Mouse (Mus musculus): ENCODE measurements around the gene Rnf130.
A peak's percentile ranks its signal among the peaks of the same experiment; 100 is the strongest.
"Not testable (repeated sequence)": the region's sequence is repeated elsewhere in the genome, so short reads cannot be mapped to it uniquely, and the experiment has no call there.

The Rnf130 gene

DNA sequence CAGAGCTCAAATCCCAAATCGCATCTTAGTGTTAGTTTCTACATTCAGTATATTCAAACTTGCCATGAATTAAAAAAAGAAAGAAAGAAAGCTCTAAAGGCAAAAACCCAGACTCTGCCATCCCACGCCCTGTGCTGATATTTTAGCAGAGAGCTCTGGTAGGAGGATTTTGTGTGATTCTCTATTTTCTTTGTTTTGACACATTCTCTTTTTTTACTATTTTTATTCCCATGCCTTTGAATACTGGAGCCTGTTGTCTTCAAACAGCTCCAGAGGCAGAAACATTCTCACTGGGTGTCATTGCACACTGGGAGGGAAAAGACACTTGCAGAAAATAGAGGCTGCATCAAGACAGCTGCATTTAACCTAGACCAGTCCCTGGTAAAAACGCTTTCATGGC, 61.1 kb downstream of the Rnf130 start:
- no peak for DNase-seq (ENCODE audit: low spot score in 2 of 2)

DNA sequence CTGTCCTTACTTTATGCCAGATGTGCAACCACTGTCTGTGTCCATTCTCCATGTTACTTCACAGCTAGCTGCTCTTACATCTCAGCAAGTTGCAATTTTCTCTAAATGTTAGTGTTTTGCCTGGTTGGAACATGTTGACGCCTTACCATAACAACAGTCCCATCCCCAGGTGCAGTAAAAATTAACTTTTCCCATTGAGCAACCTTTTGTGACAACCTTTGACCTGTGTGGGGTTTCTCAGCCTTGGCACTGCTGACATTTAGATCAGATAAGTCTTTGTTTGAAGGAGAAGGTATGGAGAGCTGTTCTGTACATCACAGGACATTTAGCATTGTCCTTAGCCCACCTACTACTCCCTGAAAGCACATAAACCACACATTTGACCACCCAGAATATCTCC, 64.7 kb downstream of the Rnf130 start:
- no peak for DNase-seq (ENCODE audit: low spot score in 2 of 2)

DNA sequence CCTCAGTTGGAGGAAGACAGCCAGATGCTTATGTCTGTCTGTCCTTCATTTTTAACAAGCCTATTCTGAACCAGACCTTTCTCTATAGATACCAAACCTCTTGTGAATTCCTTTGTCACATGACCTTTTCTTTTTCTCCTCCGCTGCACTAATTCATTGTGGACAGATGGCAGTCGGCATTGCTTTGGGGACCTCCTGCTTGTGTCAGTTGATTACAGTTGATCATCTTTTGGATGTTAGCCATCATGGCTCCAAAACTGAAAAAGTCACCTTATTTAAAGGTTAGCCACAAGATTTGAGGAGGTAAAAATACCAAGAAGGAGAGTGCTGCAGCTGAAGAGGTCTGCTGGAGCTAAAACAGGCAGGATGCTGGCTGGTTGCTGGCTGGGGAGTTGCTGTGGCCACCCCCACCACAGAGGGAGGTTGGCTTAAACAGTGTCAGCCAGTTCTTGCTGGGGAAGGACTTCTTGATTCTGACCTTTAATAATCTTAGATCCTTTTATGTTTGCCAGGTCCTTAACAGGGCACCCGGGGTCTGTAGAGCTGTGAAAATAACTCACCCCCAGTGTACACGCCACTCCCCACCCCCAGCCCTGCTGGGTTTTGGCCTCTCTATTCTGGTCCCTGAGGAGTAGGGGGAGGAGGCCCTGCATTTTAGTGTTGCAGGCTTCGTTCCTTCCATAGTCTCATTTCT, 66.0 kb downstream of the Rnf130 start:
- DNase-seq (ENCODE audit: low spot score in 2 of 2): no peak

DNA sequence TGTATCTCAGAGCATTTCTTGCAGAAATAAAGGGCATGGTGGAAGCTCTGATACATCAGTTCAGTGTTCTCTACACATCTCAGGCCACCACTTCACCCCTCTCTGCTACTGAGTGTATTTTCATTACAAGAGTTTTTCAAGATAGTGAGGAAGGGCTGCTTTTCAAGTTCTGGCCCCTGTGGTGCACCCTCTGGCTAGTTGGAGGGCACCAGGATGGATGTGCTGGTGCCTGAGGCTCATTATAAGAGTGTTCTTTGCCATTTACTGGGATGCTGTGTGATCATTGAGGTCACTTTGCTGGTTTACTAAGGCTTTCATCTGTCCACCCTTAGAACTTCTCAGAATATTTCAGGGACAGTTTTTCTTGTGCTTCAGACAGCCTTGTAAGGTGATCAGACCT, 66.5 kb downstream of the Rnf130 start:
- DNase-seq (ENCODE audit: low spot score in 2 of 2): no peak

DNA sequence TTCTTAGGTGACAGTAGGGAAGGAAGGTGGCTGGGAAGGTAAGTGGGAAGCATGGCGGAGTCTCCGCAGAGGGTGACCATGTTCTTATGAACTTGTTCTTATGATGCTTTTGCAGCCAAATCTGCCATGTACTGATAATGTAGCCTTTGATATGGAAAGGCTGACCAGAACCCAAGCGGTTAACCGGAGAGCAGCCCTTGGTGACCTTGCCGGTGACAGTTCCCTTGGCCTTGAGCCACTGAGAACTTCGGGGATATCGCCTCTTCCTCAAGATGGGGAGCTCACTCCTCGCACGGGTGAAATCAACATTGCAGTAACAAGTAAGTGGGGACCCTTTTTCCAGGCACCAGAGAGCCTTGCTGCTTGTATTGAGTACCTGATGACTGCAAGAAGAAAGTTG, 70.5 kb downstream of the Rnf130 start:
- no peak for DNase-seq (ENCODE audit: low spot score in 2 of 2)

DNA sequence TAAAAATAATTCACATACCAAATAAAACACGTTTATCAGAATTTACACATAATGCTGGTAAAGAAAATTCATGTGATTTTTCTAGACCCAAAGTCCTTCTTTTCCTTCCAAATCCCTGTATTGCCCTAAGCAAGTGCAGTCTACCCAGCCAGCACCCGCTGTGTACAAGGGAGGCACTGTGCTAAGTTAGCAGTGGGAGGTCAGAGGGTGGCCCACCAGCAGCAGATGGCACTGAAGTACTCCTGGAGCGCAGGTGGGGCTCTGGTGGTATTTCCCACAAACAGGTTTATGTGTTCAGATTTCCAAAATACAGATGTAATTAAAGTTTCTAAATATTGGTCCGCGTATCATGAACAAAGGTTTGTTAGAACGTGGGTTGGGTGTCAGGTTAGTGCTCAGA, 71.9 kb downstream of the Rnf130 start:
- no peak for DNase-seq (ENCODE audit: low spot score in 2 of 2)

DNA sequence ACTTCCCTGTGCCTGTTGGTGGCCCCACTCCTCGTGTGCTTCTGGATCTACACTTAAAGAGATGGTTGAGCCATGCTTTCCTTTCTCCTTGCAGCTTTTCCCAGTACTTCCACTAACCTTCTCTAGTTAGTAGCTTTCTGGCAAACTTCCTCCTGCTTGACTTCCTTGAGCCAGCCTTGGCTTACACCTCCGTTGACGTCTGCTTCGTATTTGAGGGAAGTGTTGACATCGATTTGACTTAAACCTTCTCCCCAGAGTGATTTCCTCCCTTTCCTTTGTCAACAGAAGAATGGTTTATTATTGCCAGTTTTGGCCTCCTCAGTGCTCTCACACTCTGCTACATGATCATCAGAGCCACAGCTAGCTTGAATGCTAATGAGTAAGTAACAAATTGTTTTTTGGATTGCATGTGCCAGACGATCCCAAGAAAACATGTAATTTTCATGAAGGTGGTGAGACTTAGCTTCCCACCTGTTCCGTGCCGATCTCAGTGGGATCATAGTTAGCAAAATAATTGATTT, 73.9 kb downstream of the Rnf130 start:
- DNase-seq (ENCODE audit: low spot score in 2 of 2): no peak

DNA sequence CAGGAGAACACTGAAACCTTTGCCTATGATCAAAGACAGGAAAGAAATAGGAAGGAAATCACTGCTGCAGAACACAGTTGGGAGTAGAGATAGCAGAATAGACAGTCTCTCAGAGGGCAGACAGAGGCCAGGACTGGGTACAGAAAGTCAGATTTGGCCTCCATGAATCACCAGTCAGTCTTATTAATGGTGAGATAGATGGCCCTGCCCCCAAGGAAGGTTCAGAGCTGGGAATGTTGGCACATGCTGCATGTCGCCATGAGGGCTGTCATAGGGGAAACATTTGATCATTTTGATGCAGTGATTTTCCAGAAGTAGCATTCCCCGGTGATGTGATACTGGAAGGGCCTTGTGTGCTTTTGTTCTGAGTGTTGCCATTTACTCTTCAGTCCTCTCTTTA, 74.5 kb downstream of the Rnf130 start:
- DNase-seq (ENCODE audit: low spot score in 2 of 2): no peak

DNA sequence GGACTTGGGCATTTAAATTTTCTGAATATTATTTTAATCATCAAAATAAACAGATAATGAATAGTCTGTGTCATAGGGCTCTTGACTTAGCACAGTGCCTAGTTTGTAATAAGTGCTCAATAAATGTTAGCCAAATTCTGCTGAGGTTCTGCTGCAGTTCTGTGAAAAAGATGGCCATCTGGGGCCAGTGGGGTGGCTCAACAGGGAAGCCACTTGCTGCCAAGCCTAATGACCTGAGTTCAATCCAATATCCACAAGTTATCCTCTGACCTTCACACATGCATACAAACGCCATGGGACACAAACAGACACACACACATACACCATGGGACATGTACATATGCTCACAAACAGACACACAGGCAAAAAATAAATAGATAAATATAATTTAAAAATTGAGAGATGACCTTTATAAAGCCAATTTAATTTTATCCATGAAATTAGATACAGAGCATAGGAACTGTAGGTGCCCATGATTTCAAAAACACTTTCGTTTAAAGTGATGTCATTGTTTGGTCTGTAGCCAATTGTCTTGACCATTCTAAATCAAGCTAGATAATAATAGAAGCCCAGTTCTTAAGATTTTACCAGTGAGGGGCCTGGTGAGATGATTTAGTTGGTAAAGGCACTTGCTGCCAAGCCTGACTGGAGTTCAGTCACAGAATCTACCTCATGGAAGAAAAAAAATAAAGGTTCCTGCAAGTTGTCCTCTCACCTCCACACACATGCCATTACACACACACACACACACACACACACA, 75.6 kb downstream of the Rnf130 start:
- DNase-seq (ENCODE audit: low spot score in 2 of 2): no peak

DNA sequence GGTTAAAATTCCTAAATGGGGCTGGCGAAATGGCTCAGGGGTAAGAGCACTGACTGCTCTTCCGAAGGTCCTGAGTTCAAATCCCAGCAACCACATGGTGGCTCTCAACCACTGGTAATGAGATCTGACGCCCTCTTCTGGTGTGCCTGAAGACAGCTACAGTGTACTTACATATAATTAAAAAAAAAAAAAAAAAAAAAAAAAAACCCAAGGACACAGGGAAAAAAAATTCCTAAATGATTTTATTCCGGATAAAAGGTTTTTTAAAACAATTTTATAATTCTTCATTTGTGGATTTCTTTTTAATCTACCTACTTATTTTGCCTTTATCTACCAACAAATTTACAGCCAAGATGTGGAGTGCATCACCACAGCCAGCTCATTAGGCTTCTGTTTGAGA, 76.8 kb downstream of the Rnf130 start:
- DNase-seq (ENCODE audit: low spot score in 2 of 2): not testable (repeated sequence)

DNA sequence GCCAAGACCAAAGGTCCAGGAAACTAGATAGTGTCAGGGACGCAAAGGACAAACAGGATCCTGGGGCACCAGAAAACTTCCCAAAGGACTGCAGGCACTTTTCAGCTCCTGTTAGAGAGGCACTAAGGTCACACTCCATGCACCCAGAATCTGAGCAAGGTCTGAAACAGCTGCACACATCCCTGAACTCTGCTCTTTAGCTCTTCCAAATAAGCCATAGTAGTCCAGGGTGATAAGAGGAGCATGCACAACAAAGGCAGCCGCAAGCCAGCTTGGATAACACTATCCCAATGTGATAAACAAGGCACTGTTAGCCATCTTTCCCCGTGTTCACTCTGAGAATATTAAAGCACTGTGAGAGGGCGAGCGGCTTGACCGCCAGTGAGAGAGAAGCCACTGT, 78.9 kb downstream of the Rnf130 start:
- no peak for DNase-seq (ENCODE audit: low spot score in 2 of 2)

DNA sequence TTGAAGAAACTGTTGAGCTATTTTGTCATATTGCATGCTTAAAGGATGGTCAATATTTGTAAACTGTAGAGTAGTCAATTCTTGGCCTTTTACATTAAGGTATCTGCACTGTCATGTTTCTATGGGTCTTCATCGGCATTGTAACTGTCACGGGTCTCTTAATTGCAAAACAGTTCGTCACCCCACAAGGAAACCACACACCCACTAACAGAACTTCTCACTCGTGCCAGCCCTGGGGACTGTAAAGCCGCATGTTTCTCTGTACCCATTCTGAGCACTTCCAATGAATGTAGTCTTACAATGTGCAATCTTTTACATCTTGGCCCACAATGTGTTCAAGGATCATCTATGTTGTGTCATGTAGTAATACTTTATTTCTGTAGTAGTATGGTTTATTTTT, 80.1 kb downstream of the Rnf130 start:
- no peak for DNase-seq (ENCODE audit: low spot score in 2 of 2)

DNA sequence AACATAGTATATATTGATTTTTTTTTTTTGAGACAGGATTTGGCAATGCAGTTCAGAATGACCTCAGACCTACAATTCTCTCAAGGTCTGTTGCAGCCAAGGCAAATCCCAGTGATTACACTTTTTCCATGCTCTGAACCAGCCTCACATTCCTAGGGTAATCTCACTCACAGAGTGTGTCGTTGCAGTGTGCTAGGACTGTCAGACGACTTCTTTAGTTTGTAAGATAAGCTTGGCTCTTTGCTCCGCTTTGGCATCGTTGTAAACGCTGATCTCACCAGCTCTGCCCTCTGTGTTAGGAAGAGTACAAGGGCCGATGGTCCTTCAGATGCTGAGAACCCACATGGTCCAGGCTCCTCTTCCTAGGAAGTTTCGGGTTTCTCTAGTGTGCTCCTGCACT, 80.9 kb downstream of the Rnf130 start:
- DNase-seq (ENCODE audit: low spot score in 2 of 2): no peak

DNA sequence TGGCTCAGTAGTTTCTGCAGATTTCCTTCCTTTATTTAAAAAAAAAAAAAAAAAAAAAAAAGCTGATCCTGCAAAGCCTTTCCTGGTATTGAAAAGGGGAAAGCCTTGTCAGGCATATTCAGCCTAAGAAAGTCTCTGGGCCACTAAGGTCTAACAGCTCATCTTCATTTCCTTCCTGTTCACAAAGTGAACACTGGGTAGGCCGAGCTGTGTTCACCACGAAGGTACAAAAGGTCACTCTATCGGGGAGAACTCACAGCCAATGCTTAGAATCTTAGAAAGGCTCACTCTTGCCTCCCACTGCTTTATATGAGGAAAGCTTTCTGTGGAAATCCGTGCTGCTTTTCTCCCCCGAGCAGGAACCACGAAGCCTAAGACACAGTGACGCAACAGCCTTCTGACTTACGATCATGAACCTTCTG, 83.7 kb downstream of the Rnf130 start:
- DNase-seq (ENCODE audit: low spot score in 2 of 2): no peak

DNA sequence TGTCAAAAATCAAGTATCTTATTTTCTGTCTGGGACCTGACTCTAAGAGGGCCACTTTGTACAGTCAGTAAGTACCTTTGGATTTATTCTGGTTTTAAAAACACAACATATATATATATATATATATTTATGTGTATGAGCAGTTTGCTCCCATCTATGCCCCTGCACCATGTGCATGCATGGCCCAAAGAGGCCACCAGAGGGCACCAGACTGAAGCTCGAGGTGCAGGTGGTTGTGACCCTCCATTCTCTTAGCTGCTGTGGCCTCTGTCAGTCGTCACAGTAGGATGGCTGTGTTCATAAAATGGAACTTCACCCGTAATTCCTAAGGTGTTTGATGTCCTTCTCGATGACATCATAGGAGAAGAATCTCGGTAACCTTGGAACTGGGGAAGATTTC, 89.2 kb downstream of the Rnf130 start:
- DNase-seq (ENCODE audit: low spot score in 2 of 2): peak; percentile 47 to 52

DNA sequence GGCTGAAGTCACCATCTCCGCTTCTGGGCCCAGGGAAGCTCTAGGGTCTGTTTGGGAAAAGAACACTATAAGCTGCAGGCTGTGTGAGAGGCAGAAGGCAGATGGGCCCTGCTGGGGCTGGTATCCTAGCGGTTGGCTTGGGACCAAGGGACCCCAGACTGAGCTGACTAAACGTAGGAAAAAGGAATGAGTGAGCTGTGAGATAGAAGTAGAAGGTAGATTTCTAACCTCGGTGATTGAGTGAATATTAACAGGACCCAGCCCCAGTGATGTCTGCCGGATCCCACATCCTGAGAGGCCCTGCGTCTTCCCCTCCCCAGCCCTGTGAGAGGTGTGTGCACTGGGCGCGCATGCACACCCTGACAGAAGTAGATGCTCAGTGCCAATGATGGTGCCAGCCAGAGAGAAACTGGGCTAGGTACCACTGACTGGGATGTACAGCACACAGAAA, 97.5 kb downstream of the Rnf130 start:
- DNase-seq (ENCODE audit: low spot score in 2 of 2): no peak

DNA sequence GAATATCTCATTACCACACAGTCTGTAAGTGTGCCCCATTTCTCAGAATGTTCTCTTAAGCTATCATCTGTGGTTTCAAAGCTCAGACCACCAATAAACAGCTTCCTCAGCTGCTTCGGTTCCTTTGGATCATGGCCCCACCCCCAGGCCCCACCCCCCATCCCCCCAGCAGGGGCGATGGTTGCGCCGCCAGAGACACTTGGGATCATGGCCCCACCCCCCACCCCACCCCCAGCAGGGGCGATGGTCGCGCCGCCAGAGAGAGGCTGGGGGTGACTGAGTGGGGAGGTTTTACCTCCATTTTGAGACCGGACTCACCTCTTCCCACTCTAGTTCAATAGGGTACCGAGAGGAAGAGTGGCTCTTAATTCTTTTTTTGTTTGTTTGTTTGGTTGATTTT, 102.6 kb downstream of the Rnf130 start:
- DNase-seq (ENCODE audit: low spot score in 2 of 2): no peak

DNA sequence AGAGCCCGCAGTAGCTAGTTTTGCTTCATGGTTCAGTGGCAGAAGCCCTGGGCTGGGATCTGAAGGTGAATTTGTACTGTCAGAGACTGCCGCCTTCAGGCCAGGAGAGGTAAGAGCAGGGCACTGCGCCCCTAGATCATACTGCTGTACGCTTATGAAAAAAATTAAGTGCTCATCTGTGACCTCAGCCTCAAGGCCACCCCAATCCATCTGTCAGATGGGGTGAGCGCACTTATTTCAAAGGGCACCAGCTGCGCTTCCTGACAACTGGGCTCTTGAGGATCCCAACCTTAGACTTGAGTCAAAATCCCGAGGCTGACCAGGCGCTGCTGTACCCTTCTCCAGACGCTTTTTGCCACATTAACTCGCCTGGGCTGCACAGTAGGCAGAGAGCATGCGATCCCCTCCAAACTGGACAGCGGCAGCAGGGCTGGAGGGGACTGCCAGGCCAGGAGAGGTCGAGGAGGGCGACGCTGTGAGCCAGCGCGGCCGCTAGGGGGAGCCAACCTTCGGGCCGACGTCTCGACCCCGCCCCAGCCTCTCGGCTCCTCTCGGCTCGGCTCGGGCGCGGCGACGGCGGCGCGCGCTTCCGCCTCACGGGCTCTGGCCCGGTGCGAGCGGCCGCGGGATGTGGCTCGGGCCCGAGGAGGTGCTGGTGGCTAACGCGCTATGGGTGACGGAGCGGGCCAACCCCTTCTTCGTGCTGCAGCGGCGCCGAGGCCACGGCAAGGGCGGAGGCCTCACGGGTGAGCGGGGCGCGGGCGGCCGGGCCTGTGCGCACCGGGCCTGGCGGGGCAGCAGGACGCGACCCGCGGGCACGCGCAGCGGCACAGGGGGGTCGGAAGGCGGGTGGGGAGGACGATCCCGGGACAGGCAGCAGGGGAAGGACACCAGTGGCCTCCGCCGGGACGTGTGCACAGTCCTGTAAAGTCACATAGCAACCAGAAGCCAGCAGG, 105.9 kb downstream of the Rnf130 start, which contains the start of gene Tbc1d9b:
TSS of gene Tbc1d9b (plus strand) at position 586 of the 956 bp plus-strand sequence.
- peak; percentile 80 to 83 for DNase-seq (ENCODE audit: low spot score in 2 of 2)

DNA sequence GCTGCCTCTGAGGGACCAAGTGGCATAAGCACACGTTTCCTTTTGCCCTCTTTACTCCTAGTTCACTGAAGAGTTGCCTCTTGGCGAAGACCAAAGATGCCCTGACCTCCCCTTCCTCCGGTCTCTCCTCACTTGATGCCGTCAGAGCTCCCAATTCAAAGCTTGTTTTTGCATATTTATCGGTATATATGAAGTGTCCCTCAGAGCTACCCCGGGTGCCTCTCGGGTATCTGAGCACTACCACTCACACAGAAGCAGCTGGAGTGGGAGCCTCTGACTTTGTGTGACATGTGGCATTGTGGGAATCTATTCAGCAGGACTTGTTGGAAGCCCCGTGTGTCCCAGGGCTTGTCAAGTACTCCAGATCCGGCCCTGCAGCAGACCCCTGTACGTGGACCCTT, 106.7 kb downstream of the Rnf130 start:
- DNase-seq (ENCODE audit: low spot score in 2 of 2): peak in 1 of 2 experiments; percentile 26

DNA sequence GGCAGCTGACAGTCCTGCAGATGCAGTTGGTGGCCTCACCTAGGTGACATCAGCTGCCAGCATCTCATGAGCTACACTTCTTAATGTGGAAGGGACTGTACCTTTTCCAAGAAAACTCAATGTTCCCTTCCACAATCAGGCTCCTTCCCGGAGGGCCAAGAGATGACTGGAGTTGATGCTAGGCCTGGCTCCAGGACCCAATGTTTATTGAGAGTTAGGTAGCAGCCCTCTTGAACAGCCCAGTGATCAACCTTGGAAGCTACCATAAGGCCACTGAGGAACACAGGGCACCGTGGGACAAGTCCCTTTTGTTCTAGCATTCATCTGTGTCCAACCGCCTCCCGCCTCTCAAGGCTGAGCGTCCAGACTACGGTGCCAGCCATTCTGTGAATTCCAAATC, 107.1 kb downstream of the Rnf130 start:
- DNase-seq (ENCODE audit: low spot score in 2 of 2): no peak

DNA sequence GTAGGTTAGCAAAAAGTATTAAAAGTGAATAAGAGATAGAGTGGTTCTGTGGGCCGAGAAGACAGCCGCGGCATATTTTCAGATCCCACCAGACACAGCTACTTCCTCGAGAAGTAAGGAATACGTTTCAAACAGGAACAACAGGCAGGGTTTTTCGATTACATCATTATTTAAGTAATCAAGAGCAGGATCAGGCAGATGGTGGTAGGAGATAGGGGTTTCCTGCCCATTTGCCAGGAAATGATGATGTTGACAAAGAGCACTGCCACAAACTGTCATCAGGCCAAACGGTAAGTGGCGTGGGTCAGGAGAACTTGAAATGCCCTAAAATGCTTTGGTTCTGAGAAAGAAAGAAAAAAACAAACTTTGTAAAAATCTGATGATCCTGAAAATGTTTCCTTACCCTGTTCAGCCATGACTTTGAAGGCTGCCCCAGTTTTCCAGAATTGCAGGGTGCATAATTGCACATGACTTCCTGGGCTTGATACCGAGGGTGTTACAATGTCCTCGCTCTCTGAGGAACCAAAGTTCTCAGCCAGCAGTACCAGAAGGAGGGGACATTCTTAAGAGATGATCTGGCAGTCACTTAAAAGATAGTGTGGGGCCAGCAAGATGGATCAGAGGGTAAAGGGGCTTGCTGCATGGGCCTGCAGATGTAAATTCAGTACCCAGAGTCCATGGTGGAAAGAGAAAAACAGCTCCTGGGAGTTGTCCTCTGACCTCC, 109.2 kb downstream of the Rnf130 start:
- no peak for DNase-seq (ENCODE audit: low spot score in 2 of 2)
